Mouse (Mus musculus) intestine, embryonic 14.5 days (tissue): ENCODE data around the gene Zcchc8. TPM values are rescaled to one million over a fixed set of nuclear protein-coding genes. Genes with fewer than 3 reads are reported as not detected.

Source experiments
- ATAC-seq: fragments of 200-750 bp; cut with Nextera tagmentation; replicated peaks from 2 replicates; pipeline ENCODE4 v1.8.0; 2017; ENCODE audit warnings: low read depth, moderate number of reproducible peaks, moderate TSS enrichment, moderate library complexity; ENCODE audit not compliant: low FRiP score, low TSS enrichment
- DNase-seq: peaks from one replicate; pipeline ENCODE4 v3.0.0-alpha.2; 2018; ENCODE audit warnings: low spot score
- H3K27ac ChIP-seq: fragments of 300-500 bp; sonication (generic); 2 replicates; pipeline ENCODE4 v1.5.1; 2014; ENCODE audit warnings: low read depth, mild to moderate bottlenecking, control low read depth
- H3K27me3 ChIP-seq: fragments of 300-500 bp; sonication (generic); replicated peaks from 2 replicates; pipeline ENCODE4 v1.6.1; 2014; ENCODE audit warnings: low read length, control low read depth; ENCODE audit not compliant: control insufficient read depth, insufficient read depth
- H3K36me3 ChIP-seq: fragments of 300-500 bp; sonication (generic); 2 replicates; pipeline ENCODE4 v1.6.1; 2014; ENCODE audit warnings: low read length, control low read depth; ENCODE audit not compliant: control insufficient read depth, insufficient read depth
- H3K4me1 ChIP-seq: fragments of 300-500 bp; sonication (generic); replicated peaks from 2 replicates; pipeline ENCODE4 v1.6.1; 2014; ENCODE audit warnings: low read length, control low read depth, mixed read lengths; ENCODE audit not compliant: control insufficient read depth, insufficient read depth
- H3K4me2 ChIP-seq: fragments of 300-500 bp; sonication (generic); 2 replicates; pipeline ENCODE4 v1.6.1; 2014; ENCODE audit warnings: low read length
- H3K4me3 ChIP-seq: fragments of 300-500 bp; sonication (generic); 2 replicates; pipeline ENCODE4 v1.5.1; 2014; ENCODE audit warnings: low read depth, low read length, control low read depth, mixed read lengths
- H3K9ac ChIP-seq: fragments of 300-500 bp; sonication (generic); 2 replicates; pipeline ENCODE4 v1.6.1; 2014; ENCODE audit warnings: mild to moderate bottlenecking, low read length
- H3K9me3 ChIP-seq: fragments of 300-500 bp; sonication (generic); 2 replicates; pipeline ENCODE4 v1.6.1; 2016; ENCODE audit warnings: low read length, control low read depth; ENCODE audit not compliant: control insufficient read depth
- WGBS: fragments of 180-500 bp; shearing (Covaris S2); extraction: QIAGEN DNeasy Blood & Tissue Kit; methylation state at CpG from one replicate; pipeline ENCODE4 v1.1.7; 2014; 5-methylcytosine and 5-hydroxymethylcytosine counted together
- polyA plus RNA-seq: library from polyadenylated mRNA; unstranded; fragments of >200 nt; fragmentation: Nextera tagmentation; extraction: Ambion mirVana; gene quantifications from 2 replicates; pipeline ENCODE4 v1.2.1, GENCODE M21; 2014

Zcchc8 gene
- polyA plus RNA-seq, 1 experiment from 2014 or later: 74.3 TPM

DNA sequence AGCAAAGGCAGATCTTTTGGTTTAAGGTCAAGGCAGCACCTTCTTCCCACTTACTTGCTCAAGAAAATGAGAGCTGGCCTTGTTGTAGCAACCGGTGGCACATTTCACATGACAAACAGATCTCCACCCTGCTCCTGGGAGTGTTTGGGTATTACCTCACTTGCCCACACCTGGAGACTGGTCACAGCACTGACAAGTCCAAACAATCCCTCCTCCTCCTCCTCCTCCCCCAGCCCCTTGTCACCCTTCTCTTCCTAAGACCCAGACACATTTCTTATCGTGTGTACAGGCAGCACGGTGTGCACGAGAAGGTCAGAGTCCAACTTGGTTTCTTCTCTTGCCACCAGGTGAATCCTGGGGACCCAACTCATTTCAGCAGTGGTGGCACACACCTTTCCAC is 23.9 kb downstream of the Zcchc8 start:
- Histone ChIP-seq H3K4me3 (no peak overlapping the region), H3K27me3 (no peaks in the 10 kb centered on the region), H3K9ac (no peak overlapping the region), H3K27ac (peak overlapping the region; percentile 33; the same call in 1 of the 2 replicates), H3K36me3 (peaks cover 44% of the 10 kb centered on the region), H3K4me1 (no peaks in the 10 kb centered on the region), H3K9me3 (no peaks in the 10 kb centered on the region), H3K4me2 (no peak overlapping the region; the same call in 1 of the 2 replicates)
- no peak for DNase-seq
- WGBS: 71% methylated on average over 4 of the region's 4 CpGs
- ATAC-seq: peak; percentile 60

DNA sequence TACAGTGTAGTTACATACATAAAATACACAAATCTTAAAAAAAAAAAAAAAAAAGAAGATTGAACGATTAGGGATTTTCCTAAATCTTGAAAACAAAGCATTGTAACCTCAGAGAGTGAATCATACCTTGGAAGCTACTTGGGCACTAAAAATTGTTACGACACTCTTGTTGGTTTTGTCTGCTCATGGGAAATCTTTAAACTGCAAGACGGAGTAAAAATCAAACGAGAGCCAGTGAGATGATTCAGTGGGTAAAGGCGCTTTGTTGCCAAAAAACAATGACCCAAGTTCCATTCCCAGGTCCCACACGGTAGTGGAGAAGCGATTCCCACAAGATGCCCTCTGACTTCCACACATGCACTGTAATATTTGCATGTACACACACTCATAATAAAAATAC is 24.7 kb downstream of the Zcchc8 start:
- no peaks in the 10 kb centered on the region for H3K9me3 ChIP-seq
- H3K36me3 ChIP-seq: peaks cover 37% of the 10 kb centered on the region
- no peaks in the 10 kb centered on the region for H3K4me1 ChIP-seq
- DNase-seq (no peak), ATAC-seq (no peak)
- H3K4me3 ChIP-seq: no peak overlapping the region
- no peak overlapping the region for H3K27ac ChIP-seq
- WGBS: 87% methylated on average over 7 of the region's 7 CpGs
- H3K4me2 ChIP-seq: no peak overlapping the region
- H3K9ac ChIP-seq: no peak overlapping the region
- no peaks in the 10 kb centered on the region for H3K27me3 ChIP-seq

DNA sequence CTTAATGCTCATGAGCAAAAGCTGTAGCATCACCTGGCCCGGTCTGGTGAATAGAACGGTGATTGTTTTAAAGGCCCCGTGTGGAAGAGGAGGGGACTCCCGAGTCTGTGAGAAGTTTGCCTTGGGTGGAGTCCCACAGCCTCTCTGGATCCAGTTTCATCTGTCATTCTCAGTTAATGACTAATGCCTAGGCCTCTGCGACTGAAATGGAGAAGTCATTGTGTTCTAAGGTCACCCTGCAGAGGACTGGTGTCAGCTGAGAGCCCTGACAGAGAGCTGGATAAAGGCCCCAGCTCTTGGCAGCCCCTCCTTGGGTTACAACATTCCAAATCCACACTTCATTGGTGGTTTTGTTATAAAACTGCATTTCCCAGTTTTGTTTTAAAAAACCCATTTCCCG is 26.4 kb downstream of the Zcchc8 start:
- no peaks in the 10 kb centered on the region for H3K27me3 ChIP-seq
- no peaks in the 10 kb centered on the region for H3K4me1 ChIP-seq
- H3K9ac ChIP-seq: no peak overlapping the region
- 58% methylated on average over 6 of the region's 6 CpGs for WGBS
- H3K9me3 ChIP-seq: no peaks in the 10 kb centered on the region
- H3K4me3 ChIP-seq: no peak overlapping the region
- peaks cover 20% of the 10 kb centered on the region for H3K36me3 ChIP-seq
- no peak overlapping the region for H3K27ac ChIP-seq
- ATAC-seq (no peak), DNase-seq (no peak)
- no peak overlapping the region for H3K4me2 ChIP-seq

DNA sequence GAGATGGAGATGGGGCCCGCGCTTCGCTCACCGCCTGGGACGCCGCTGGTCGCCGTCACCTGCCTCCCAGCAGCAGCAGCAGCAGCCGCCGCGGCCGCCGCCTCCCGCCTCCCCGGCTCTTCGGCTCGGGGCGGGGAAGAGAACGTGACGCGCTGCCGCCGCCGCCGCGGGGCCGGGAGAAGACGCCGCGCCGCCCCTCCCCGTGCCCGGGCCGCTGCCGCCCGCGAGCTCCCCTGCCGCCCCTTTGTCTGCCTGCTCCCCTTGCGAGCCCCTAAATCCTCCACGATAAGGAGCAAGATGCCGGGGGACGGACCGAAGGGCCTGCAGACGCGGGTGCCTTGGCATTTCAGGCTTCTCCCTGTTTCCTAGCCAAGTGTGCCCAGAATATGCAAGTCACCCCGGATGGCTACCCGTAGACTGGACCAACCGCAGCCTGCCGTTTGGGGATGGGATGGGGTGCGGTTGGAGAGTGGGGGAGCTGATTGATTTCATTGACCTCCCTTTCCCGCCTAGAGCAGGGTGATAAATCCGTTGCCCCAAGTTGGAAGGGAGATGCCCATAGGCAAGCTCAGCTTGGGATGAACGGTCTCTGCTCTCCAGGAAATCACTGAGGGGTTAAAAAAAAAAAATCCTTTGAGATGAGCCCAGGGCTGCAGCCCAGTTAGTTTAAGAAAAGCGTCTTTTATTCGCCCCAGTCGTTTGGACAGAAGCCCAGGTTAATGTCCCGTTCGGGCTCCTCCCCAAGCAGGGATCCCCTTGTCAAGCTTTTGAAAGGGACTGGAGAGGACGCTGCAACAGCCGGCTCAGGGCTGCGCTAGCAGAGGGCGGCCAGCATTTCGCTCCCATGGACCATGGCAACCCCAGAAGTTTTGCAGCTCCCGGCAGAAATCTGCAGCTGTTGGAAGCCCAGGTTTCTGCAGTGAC is 36.4 kb downstream of the Zcchc8 start, which contains the start of gene Clip1:
TSS of gene Clip1 (minus strand) at position 398 of the 924 bp plus-strand sequence.
- Histone ChIP-seq H3K27me3 (no peaks in the 10 kb centered on the region), H3K4me2 (peak within 1 kb of the TSS; percentile 84), H3K9me3 (no peaks in the 10 kb centered on the region), H3K9ac (peak within 1 kb of the TSS; percentile 96), H3K27ac (peak within 1 kb of the TSS; percentile 92), H3K36me3 (no peaks in the 10 kb centered on the region), H3K4me1 (peaks cover 15% of the 10 kb centered on the region), H3K4me3 (peak within 1 kb of the TSS; percentile 86)
- DNase-seq (peak; percentile 90), ATAC-seq (peak; percentile 60; the same call in 1 of the 2 replicates)
- 2% methylated on average over 49 of the region's 64 CpGs for WGBS

DNA sequence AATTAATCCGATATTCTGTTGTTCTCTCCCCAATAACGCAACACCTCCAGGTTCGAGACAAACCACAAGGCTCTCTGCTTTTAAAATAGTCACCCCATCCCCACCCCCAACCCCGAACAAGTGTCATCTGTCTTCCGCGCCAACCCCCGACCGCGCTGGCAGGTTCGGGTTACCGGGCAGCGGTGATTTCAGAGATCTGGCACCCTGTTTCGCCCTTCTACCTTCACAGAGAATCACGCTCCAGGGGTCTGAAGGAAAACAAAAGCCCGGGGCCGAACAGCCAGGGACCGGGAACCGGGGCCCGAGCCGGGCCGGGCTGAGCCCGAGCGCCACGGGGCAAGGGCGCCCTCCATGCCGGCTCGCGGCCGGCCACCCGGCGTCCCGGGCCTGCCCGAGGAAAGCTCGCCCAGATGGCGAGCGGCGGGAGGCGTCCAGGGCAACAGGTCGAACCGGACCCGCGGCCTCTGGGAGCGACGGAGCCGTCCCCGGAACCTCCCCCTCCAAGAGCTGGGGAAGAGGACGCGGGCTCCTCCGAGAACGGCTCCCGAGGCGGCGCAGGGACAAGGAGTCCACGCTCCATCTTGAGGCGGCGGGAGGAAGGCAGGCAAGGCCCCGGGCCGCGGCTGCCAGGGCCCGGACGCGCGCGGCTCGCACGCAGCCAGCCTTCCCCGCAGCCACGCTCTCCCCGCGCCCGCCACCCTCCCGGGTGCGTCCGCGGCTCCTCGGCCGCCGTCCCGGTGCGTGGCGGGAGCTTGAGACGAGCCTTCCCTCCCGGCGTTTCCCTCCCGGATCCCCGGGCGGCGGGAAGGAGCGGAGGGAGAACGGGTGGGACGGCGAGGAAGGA is 37.3 kb downstream of the Zcchc8 start:
- Histone ChIP-seq H3K9ac (peak overlapping the region; percentile 96), H3K4me1 (peaks cover 15% of the 10 kb centered on the region), H3K4me3 (peak overlapping the region; percentile 86), H3K9me3 (no peaks in the 10 kb centered on the region), H3K27ac (peak overlapping the region; percentile 92), H3K36me3 (no peaks in the 10 kb centered on the region), H3K27me3 (no peaks in the 10 kb centered on the region), H3K4me2 (peak overlapping the region; percentile 84)
- ATAC-seq (peak; percentile 67), DNase-seq (peak; percentile 85)
- under 1% methylated on average over 83 of the region's 92 CpGs for WGBS

DNA sequence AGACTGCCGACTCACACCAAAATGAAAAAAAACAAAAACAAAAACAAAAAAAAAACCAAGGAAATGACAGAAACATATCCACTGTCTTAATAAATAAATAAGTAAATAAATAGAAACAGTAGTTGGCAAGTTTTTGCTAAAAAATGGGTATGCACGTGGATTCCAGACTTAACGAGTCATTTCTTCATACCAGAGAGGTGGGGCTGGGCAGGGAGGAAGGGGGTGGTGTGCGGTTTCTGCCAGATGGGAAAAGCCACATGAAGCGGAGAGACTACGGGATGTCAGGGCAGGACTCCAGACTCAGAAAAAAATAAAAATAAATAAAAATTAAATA is 37.9 kb downstream of the Zcchc8 start:
- no peak overlapping the region for H3K27ac ChIP-seq
- no peaks in the 10 kb centered on the region for H3K27me3 ChIP-seq
- H3K36me3 ChIP-seq: no peaks in the 10 kb centered on the region
- peak overlapping the region; percentile 84 for H3K4me2 ChIP-seq
- peak overlapping the region; percentile 86 for H3K4me3 ChIP-seq
- peak overlapping the region; percentile 96 for H3K9ac ChIP-seq
- no peaks in the 10 kb centered on the region for H3K9me3 ChIP-seq
- ATAC-seq (peak; percentile 44; the same call in 1 of the 2 replicates), DNase-seq (no peak)
- peaks cover 15% of the 10 kb centered on the region for H3K4me1 ChIP-seq
- 7% methylated on average over 6 of the region's 6 CpGs for WGBS

DNA sequence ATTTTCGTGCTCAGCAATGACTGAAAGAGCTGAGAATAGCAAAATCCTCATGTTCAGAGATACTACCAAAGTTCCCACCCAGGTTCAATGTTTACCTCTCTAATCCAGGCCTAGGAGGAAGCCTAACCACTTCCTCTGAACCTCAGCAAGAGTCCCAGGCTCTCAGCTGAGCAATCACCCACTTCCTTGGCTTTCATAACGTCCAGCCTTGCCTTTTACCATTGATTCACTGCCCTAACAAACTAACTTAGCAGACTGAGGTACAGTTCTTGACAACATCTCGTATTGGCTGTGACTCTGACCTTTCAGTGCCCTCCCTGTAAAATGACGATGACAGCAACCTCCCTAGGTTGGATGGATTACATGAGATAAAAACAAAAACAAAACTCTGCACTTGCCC is 38.5 kb downstream of the Zcchc8 start:
- Histone ChIP-seq H3K4me3 (no peak overlapping the region), H3K4me2 (peak overlapping the region; percentile 84), H3K9ac (no peak overlapping the region), H3K9me3 (no peaks in the 10 kb centered on the region), H3K4me1 (peaks cover 15% of the 10 kb centered on the region), H3K27me3 (no peaks in the 10 kb centered on the region), H3K36me3 (no peaks in the 10 kb centered on the region), H3K27ac (no peak overlapping the region)
- WGBS: 30% methylated on average over 4 of the region's 4 CpGs
- ATAC-seq (no peak), DNase-seq (no peak)

DNA sequence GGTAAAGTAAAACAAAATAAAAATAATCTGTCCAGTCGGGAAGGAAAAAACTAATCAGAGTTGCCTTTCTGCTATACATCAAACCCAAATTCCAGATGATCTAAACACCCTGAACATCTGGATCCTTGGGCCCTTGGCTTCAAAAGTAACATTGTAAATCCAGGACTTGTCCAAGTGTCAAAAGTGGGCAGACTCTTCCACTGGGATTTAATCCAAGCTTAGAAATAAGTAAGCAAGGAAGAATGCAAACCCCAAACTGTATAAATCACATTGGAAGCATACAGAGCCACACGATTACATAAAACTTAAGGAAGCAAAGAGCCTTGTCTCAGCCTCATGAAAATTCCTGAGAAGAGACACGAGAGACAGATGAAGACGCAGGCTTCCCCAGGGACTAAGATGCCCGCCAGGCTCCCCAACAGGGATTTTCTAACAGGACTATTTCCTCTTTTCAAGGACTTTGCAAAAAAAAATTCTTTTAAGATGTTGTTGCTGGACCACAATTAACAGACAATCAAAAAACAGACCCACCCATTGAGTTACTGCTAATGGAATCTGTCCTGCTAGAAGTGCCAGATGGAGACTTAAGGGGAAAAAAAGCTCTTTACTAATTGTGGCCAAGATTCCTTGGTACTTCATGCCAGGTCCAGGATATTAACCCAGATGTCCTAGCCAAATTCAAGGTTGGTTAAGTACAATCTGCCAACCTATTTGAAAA is 41.2 kb downstream of the Zcchc8 start:
- DNase-seq: no peak

More for the DNA sequence above, 41.2 kb downstream of the Zcchc8 start:
- H3K36me3 ChIP-seq: no peaks in the 10 kb centered on the region
- ATAC-seq: no peak
- no peak overlapping the region for H3K4me2 ChIP-seq
- H3K27me3 ChIP-seq: no peaks in the 10 kb centered on the region
- H3K9ac ChIP-seq: no peak overlapping the region
- H3K4me3 ChIP-seq: no peak overlapping the region
- H3K4me1 ChIP-seq: peaks cover 15% of the 10 kb centered on the region
- H3K27ac ChIP-seq: peak overlapping the region; percentile 34; the same call in 1 of the 2 replicates
- WGBS: 22% methylated on average over 5 of the region's 5 CpGs
- no peaks in the 10 kb centered on the region for H3K9me3 ChIP-seq
